Mouse (Mus musculus): Measurements from ENCODE around the gene Cox10.

The Cox10 gene

GRCm38 (mm10) chr11:64045041-64045440 lies 34.2 kb downstream of the Cox10 start:
- no peak for DNase-seq

- no peak for DNase-seq
These were observed 35.2 kb downstream of the Cox10 start for GRCm38 (mm10) chr11:64044024-64044423.

GRCm38 (mm10) chr11:64041281-64041680 lies 38.0 kb downstream of the Cox10 start:
- no peak for DNase-seq

GRCm38 (mm10) chr11:64039600-64039999 lies 39.7 kb downstream of the Cox10 start:
- no peak for DNase-seq

- no peak for DNase-seq
These were observed 41.7 kb downstream of the Cox10 start for GRCm38 (mm10) chr11:64037471-64038125.

GRCm38 (mm10) chr11:64036306-64036705 lies 43.0 kb downstream of the Cox10 start:
- DNase-seq: no peak

GRCm38 (mm10) chr11:64035709-64036108 lies 43.6 kb downstream of the Cox10 start:
- no peak for DNase-seq

- no peak for DNase-seq
These were observed 44.6 kb downstream of the Cox10 start for GRCm38 (mm10) chr11:64034686-64035085.

GRCm38 (mm10) chr11:64027423-64027822 lies 51.8 kb downstream of the Cox10 start:
- no peak for DNase-seq

- DNase-seq: no peak
These were observed 53.4 kb downstream of the Cox10 start for GRCm38 (mm10) chr11:64025843-64026242.

- no peak for DNase-seq
These were observed 54.7 kb downstream of the Cox10 start for GRCm38 (mm10) chr11:64024575-64024974.

GRCm38 (mm10) chr11:64023380-64023981 lies 55.8 kb downstream of the Cox10 start:
- no peak for DNase-seq

- no peak for DNase-seq
These were observed 56.7 kb downstream of the Cox10 start for GRCm38 (mm10) chr11:64022403-64023047.

- no peak for DNase-seq
These were observed 60.0 kb downstream of the Cox10 start for GRCm38 (mm10) chr11:64019235-64019634.

- no peak for DNase-seq
These were observed 61.1 kb downstream of the Cox10 start for GRCm38 (mm10) chr11:64018165-64018564.

GRCm38 (mm10) chr11:64015309-64015708 lies 64.0 kb downstream of the Cox10 start:
- DNase-seq: no peak

GRCm38 (mm10) chr11:64010724-64011496 lies 68.4 kb downstream of the Cox10 start:
- DNase-seq: no peak

- no peak for DNase-seq
These were observed 75.1 kb downstream of the Cox10 start for GRCm38 (mm10) chr11:64004152-64004551.

GRCm38 (mm10) chr11:64003484-64003883 lies 75.8 kb downstream of the Cox10 start:
- no peak for DNase-seq

GRCm38 (mm10) chr11:64002629-64003028 lies 76.6 kb downstream of the Cox10 start:
- DNase-seq: no peak

GRCm38 (mm10) chr11:64001111-64001510 lies 78.2 kb downstream of the Cox10 start:
- no peak for DNase-seq

GRCm38 (mm10) chr11:64000200-64000794 lies 79.0 kb downstream of the Cox10 start:
- DNase-seq: no peak

- DNase-seq: no peak
These were observed 79.8 kb downstream of the Cox10 start for GRCm38 (mm10) chr11:63999431-63999830.

All from thymus, postnatal 36 days (tissue).